Mouse (Mus musculus): ENCODE data around the gene Zfp579. TPM values are rescaled to one million over a fixed set of nuclear protein-coding genes. Genes with fewer than 3 reads are reported as not detected.

Zfp579 gene
- polyA plus RNA-seq, 1 experiment from 2014 or later, result 10.5 TPM

- no peak for ATAC-seq
- no peak overlapping the region for H3K9ac ChIP-seq (ENCODE audit: low read depth, low read length)
- no peak overlapping the region for H3K4me3 ChIP-seq (ENCODE audit: low read depth, low read length)
- H3K27ac ChIP-seq (ENCODE audit: low read depth, low read length), result no peak overlapping the region
- 28% methylated on average over 7 of the region's 7 CpGs for WGBS
- no peaks in the 10 kb centered on the region for H3K27me3 ChIP-seq (replicated peaks; ENCODE audit: control insufficient read depth, insufficient read depth, low read length)
- no peaks in the 10 kb centered on the region for H3K4me1 ChIP-seq (replicated peaks; ENCODE audit: control insufficient read depth, insufficient read depth, low read length)
- H3K4me2 ChIP-seq (replicated peaks; ENCODE audit: low read depth), result no peak overlapping the region
- no peak for TF ChIP-seq CTCF (IDR thresholded peaks at IDR 0.05; ENCODE audit: low read depth)
- H3K36me3 ChIP-seq (ENCODE audit: control insufficient read depth, insufficient read depth), result no peaks in the 10 kb centered on the region
- H3K9me3 ChIP-seq (ENCODE audit: control insufficient read depth), result peaks cover 2% of the 10 kb centered on the region; the same call in 1 of the 2 replicates
These were observed 24.2 kb downstream of the Zfp579 start for GRCm38 (mm10) chr7:4971710-4972109.

GRCm38 (mm10) chr7:4971068-4971467, 24.9 kb downstream of the Zfp579 start, which contains the start of gene Sbk3:
TSS of gene Sbk3 (minus strand) at chr7:4971168.
- H3K4me3 ChIP-seq (ENCODE audit: low read depth, low read length), result no peak within 1 kb of the TSS
- no peaks in the 10 kb centered on the region for H3K9me3 ChIP-seq (ENCODE audit: control insufficient read depth)
- H3K4me2 ChIP-seq (replicated peaks; ENCODE audit: low read depth), result no peak within 1 kb of the TSS
- no peak for TF ChIP-seq CTCF (IDR thresholded peaks at IDR 0.05; ENCODE audit: low read depth)
- no peaks in the 10 kb centered on the region for H3K36me3 ChIP-seq (ENCODE audit: control insufficient read depth, insufficient read depth)
- no peaks in the 10 kb centered on the region for H3K4me1 ChIP-seq (replicated peaks; ENCODE audit: control insufficient read depth, insufficient read depth, low read length)
- no peak within 1 kb of the TSS for H3K9ac ChIP-seq (ENCODE audit: low read depth, low read length)
- WGBS, result 30% methylated on average over 6 of the region's 6 CpGs
- no peak within 1 kb of the TSS for H3K27ac ChIP-seq (ENCODE audit: low read depth, low read length)
- no peak for ATAC-seq
- H3K27me3 ChIP-seq (replicated peaks; ENCODE audit: control insufficient read depth, insufficient read depth, low read length), result no peaks in the 10 kb centered on the region

DNA sequence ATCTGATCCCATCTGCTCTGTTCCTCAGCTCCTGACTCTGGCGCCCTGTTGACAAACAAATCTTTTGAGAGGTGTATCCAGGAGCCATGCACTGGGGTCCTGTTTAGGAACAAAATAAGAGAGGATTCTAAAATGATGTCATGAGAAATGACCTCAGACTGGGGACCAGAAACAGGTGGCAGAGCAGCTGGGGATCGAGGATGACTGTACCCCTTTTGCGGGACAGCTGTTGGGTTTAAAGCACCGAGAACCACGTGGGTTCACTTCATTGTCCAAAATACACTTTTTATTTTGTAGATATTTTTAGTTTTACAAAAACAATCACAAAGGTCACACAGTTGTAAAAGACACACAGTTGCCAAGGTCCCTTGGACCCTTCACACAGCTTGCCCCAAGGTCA, 31.0 kb downstream of the Zfp579 start:
- Histone ChIP-seq H3K4me3 (ENCODE audit: low read depth, low read length) (no peak overlapping the region), H3K9me3 (ENCODE audit: control insufficient read depth) (no peaks in the 10 kb centered on the region), H3K36me3 (ENCODE audit: control insufficient read depth, insufficient read depth) (no peaks in the 10 kb centered on the region), H3K9ac (ENCODE audit: low read depth, low read length) (no peak overlapping the region), H3K4me1 (replicated peaks; ENCODE audit: control insufficient read depth, insufficient read depth, low read length) (no peaks in the 10 kb centered on the region), H3K4me2 (replicated peaks; ENCODE audit: low read depth) (no peak overlapping the region), H3K27me3 (replicated peaks; ENCODE audit: control insufficient read depth, insufficient read depth, low read length) (no peaks in the 10 kb centered on the region), H3K27ac (ENCODE audit: low read depth, low read length) (no peak overlapping the region)
- no peak for ATAC-seq
- WGBS, result 77% methylated on average over 5 of the region's 5 CpGs
- no peak for TF ChIP-seq CTCF (IDR thresholded peaks at IDR 0.05; ENCODE audit: low read depth)

GRCm38 (mm10) chr7:4964272-4964671, 31.7 kb downstream of the Zfp579 start, which contains the start of gene Sbk2:
TSS of gene Sbk2 (minus strand) at chr7:4964406.
- Histone ChIP-seq H3K36me3 (ENCODE audit: control insufficient read depth, insufficient read depth) (no peaks in the 10 kb centered on the region), H3K4me1 (replicated peaks; ENCODE audit: control insufficient read depth, insufficient read depth, low read length) (no peaks in the 10 kb centered on the region), H3K27me3 (replicated peaks; ENCODE audit: control insufficient read depth, insufficient read depth, low read length) (no peaks in the 10 kb centered on the region), H3K9me3 (ENCODE audit: control insufficient read depth) (no peaks in the 10 kb centered on the region), H3K9ac (ENCODE audit: low read depth, low read length) (no peak within 1 kb of the TSS), H3K4me3 (ENCODE audit: low read depth, low read length) (no peak within 1 kb of the TSS), H3K4me2 (replicated peaks; ENCODE audit: low read depth) (peak within 1 kb of the TSS; percentile 44), H3K27ac (ENCODE audit: low read depth, low read length) (no peak within 1 kb of the TSS; the same call in 1 of the 2 replicates)
- 1% methylated on average over 10 of the region's 10 CpGs for WGBS
- TF ChIP-seq CTCF (IDR thresholded peaks at IDR 0.05; ENCODE audit: low read depth), result peak; percentile 91
- peak; percentile 80; the same call in 1 of the 2 replicates for ATAC-seq

DNA sequence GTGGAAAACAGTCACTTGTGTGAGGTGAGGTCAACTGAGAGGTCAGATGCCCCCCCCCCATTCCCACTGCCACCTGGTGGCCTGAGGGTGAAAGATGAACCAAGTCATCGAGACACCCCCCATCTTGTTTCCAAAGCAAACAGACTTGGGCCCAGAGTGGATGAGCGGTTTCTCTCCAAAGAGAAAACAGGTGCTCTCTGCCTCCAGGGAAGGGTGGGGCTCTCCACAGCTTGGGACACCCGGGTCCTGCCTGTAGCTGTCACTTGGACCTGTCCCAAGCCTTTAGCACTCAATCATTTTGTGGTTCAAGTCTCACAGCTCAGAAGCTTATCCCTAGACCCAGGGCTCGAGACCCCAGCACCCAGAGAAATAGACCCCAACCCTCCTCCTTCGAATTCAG, 32.4 kb downstream of the Zfp579 start:
- H3K36me3 ChIP-seq (ENCODE audit: control insufficient read depth, insufficient read depth), result no peaks in the 10 kb centered on the region
- 73% methylated on average over 5 of the region's 5 CpGs for WGBS
- no peak overlapping the region for H3K9ac ChIP-seq (ENCODE audit: low read depth, low read length)
- H3K27ac ChIP-seq (ENCODE audit: low read depth, low read length), result no peak overlapping the region
- H3K4me1 ChIP-seq (replicated peaks; ENCODE audit: control insufficient read depth, insufficient read depth, low read length), result no peaks in the 10 kb centered on the region
- H3K4me2 ChIP-seq (replicated peaks; ENCODE audit: low read depth), result no peak overlapping the region
- no peaks in the 10 kb centered on the region for H3K27me3 ChIP-seq (replicated peaks; ENCODE audit: control insufficient read depth, insufficient read depth, low read length)
- no peak for ATAC-seq
- H3K9me3 ChIP-seq (ENCODE audit: control insufficient read depth), result no peaks in the 10 kb centered on the region
- no peak overlapping the region for H3K4me3 ChIP-seq (ENCODE audit: low read depth, low read length)
- TF ChIP-seq CTCF (IDR thresholded peaks at IDR 0.05; ENCODE audit: low read depth), result peak; percentile 21; the same call in 1 of the 2 replicates

DNA sequence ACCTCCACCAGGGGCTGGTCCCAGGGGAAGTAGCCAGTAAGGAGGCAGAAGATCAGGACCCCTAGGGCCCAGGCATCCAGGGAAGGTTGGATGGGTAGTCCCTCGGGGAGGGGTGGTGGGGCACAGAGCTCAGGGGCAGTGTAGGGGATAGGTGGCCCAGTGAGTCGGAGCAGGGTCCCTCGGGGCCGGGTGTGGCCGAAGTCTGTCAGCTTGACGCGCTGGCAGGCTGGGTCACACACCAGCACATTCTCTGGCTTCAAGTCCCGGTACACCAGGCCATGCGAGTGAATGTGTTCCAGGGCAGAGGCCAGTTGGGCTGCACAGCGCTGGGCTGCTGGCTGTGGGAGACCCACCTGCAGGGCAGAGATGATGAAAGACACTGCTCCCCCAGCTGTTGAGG, 38.6 kb downstream of the Zfp579 start:
- H3K9ac ChIP-seq (ENCODE audit: low read depth, low read length), result no peak overlapping the region
- WGBS, result 80% methylated on average over 10 of the region's 10 CpGs
- ATAC-seq, result no peak
- no peaks in the 10 kb centered on the region for H3K36me3 ChIP-seq (ENCODE audit: control insufficient read depth, insufficient read depth)
- no peak overlapping the region for H3K4me2 ChIP-seq (replicated peaks; ENCODE audit: low read depth)
- H3K4me3 ChIP-seq (ENCODE audit: low read depth, low read length), result no peak overlapping the region
- no peaks in the 10 kb centered on the region for H3K4me1 ChIP-seq (replicated peaks; ENCODE audit: control insufficient read depth, insufficient read depth, low read length)
- TF ChIP-seq CTCF (IDR thresholded peaks at IDR 0.05; ENCODE audit: low read depth), result no peak
- no peaks in the 10 kb centered on the region for H3K27me3 ChIP-seq (replicated peaks; ENCODE audit: control insufficient read depth, insufficient read depth, low read length)
- H3K27ac ChIP-seq (ENCODE audit: low read depth, low read length), result no peak overlapping the region
- no peaks in the 10 kb centered on the region for H3K9me3 ChIP-seq (ENCODE audit: control insufficient read depth)
